Mouse (Mus musculus) v-Abl transformed pro-B cells (cell line): ENCODE measurements around the gene Exoc2.

Source experiments
- in situ Hi-C, 2 experiments: fragments of 400-800 bp; cut with MboI; formaldehyde crosslinking; loops; one replicate each; pipeline ENCODE4 v1.15.1; 2025; ENCODE audit not compliant: unreplicated experiment in 2 of 2

Exoc2 gene

DNA sequence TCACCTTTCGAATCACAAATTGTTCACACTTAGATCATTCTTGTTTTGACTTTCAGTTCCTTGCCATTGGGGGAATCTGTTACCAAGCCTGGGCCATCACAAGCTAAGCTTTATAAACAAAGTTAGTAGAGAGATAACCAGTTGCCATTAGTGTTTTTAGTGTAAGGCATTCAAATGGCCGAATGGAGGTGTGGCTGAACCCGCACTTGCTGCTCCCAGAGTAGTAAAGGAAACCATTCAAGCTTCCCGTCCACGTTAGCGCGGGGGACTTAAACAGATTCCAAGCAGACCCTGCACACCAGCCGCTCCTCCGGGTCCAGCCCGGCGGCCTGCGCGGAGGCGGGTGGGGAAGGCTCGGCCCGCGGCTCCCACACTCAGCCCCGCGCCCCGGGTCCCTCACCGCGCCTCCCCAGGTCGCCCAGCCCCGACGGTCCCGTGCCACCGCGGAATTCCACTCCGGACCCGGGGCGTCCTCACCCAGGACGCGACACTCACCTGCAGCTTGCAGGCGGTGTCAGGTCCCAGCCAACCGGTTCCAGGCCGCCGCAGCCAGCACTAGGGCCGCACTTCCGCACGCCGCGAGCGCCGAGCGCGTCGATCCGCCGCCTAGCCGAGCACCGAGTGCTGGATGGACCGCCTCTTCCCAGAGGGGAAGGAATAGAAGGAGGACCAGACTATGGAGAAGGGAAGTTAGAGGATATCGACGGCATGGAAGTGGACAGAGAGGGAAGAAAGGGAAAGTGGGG lies at the start of gene Exoc2, which contains the start of gene Gm5447:
TSS of gene Exoc2 (minus strand) at position 593 of the 746 bp plus-strand sequence.
TSS of gene Gm5447 (plus strand) at position 704 of the 746 bp plus-strand sequence.
- in situ Hi-C loops: loop anchor here in 1 of 2 experiments (10.0 kb wide), 1 partner anchor 651 kb away; the partner anchor contains the start of gene Foxf2

DNA sequence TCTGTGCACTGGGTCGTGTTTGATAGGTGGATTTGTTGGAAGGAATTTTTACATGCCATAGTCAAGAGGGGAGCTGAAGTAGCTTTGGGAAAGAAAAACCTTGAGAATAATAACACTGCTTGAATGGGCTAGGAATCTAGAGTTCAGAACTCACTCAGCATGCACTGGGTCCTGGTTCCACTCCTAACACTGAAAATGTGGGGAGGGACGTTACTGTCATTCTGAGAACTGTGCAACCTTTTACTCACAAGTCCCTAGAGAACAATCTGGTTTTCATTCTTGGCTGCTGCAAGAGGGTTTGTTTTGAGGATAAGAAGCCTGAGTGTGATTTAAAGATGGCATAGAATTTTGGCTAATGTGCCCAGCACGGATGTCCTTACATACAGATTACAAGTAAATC lies 49.8 kb upstream of the Exoc2 start:
- in situ Hi-C loops: no loop called here

DNA sequence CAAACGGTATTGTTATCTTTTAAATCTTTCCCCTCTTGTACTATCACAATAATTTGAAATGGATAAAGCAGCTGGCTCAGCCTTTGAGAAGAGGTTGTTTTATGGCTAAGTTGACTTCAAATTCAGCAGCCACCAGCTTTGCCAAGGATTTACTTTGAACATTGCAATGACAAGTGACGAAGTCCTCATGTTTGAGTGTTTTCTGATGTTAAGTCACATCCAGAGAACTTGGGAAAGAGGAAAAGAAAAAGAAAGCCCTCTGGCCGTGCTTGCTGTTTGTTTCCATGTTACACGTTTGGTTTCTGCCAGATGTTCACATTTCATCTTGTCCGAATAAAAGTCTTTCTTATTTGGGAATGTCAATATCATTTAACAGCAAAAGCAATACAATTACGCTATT lies 48.0 kb upstream of the Exoc2 start:
- in situ Hi-C loops: no loop called here

DNA sequence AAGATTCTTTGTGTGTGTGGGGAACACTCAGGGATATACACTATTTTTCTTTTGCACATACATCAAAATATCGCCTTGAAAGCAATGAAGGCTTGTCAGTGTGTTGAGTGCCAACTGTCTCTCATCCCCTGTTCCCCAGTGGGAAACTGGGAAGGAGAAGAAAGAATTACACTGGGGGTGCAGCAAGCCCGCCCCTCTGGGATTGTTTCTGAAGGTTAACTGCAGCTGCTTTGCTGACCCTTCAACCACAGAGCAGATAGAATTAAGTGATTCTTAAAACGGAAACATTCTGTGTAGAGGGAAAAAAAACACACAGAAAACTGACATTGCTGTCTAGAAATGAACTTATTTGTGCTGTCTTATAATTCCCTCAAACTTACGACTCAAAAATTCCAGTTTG lies 47.6 kb upstream of the Exoc2 start:
- in situ Hi-C loops: no loop called here

DNA sequence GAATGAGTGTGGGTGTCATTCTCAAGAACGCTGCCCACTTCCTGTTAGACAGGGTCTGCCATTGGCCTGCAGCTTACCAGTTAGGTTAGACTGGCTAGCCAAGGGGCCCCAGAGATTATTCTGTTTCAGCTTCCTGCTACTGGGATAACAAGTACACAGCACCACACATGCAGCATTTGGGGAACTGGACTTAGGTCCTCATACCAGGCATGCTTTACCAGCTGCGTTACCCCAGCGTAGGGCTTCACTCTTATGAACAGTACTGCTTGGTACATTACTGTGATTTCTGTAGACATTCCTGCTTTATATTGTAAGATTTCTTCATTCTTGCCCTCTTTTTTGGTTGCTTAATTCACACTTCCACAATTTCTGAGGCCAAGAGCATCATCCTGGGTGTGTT lies 43.7 kb upstream of the Exoc2 start:
- in situ Hi-C loops: no loop called here

DNA sequence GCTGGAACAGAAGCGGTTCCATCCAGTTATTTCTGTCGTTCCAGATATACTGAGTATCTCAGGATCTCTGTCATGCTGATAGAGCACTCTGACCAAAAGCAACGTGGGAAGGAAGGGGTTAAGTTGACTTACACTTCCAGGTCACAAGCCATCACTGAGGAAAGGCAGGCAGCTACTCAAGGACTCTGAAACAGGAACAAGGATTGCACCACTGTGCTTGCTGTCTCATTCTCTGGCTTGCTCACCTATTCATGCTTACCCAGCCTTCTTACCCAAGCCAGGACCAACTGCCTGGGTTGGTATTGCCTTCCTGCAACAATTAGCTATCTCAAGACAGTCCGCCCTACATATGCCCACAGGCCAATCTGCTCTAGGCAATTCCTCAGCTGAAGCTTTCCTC lies 31.1 kb upstream of the Exoc2 start:
- in situ Hi-C loops: no loop called here

DNA sequence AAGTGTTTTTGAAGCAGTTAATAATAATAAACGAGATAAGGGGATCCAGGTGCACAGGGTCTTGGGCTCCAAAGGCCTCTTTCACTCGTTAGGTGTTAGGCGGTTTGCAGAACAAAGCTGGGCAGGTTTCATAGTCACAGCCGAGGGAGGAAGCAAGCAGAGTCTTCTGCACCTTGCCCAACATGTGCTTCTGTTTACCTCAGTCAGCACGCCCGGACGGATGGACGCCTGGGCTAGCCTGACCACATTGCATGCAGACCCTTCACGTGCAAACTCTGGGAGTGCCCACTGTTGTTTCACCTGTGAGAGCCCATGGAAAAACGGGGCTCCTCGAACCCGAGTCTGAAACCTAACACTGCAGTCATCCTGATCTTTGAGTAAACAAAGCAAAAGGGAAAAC lies 30.6 kb upstream of the Exoc2 start:
- in situ Hi-C loops: no loop called here

DNA sequence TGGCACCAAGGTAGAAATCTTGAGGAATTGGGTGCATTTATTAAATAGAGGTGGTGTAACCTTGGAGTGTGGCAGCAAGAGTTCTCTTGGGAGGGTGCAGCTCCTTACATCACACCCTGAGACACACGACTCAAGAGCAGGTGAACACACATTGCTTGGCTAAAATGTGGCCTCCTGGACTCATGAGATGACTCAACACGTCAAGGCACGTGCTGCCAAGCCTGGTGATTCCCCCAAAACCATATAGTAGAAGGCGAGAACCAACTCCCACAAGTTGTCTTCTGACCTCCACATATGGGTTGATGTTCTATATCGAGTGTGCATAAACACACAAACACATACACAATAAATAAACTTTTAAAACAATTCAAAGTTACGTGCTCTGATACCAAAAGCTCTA lies 25.9 kb upstream of the Exoc2 start:
- in situ Hi-C loops: loop anchor here in 1 of 2 experiments (10.0 kb wide), 1 partner anchor 75 kb away; no protein-coding TSS in a partner anchor

DNA sequence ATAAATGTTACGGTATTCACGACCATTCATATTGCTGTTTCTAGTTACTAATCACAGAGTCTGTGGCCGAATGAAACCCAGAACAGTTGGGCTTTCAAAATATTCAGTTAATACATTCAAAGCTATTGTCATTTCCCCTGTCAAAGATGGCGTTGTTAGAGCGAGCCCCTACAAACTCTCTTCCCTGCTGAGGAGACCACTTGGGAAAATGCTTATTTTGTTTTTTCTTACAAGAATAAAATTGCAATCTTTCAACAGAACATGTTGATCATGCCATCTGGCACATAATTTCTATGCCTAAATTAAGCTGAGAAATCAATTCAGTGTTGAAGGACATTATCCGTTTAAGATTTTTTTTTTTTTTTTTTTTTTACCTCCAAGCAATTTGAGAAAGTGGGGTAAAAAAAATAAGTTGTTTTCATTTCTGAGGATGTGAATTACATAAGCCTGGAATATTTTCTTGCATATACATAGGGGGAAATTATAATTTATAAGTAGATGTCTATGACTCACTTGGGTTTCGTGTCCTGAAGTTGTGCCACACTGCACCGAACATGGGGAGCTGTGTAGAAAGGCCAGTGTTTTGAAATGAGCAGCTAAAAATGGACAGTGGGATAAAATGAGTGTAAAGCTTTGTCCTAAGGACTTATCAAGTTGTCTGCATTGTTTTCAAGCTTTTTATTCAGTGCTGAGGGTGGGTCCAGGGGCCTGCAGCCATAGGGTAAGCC lies 23.8 kb upstream of the Exoc2 start:
- in situ Hi-C loops: loop anchor here in 1 of 2 experiments (10.0 kb wide), 1 partner anchor 77 kb away; no protein-coding TSS in a partner anchor

DNA sequence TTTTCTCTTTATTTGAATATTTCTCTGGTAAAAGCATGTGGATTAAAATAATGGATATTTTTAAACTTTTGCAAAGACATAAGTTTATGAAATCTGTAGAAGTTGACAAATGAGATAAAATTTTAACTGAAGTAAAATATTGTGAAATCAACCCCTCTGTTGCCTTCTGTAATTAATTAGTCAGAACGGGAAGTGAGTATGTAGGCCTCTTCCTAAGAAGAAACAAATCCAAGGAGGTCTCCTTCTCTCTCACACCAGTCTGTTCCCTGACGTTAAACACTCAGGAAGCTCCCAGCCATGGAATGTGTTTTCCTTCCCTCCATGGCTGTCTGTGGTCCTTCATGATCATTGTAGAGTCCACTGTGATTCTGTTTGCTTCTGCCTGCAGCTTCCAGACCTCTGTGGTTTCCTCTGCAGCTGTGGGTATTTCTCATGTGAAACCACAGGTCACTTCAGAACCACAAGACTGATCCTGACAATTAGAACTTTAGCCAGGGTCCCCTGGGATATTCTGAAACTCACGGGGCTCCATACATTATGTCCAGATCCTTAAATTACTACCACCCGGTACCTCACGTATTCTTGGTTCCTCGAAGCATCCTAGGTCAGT lies 20.5 kb upstream of the Exoc2 start:
- in situ Hi-C loops: loop anchor here in 1 of 2 experiments (10.0 kb wide), 1 partner anchor 80 kb away; no protein-coding TSS in a partner anchor

DNA sequence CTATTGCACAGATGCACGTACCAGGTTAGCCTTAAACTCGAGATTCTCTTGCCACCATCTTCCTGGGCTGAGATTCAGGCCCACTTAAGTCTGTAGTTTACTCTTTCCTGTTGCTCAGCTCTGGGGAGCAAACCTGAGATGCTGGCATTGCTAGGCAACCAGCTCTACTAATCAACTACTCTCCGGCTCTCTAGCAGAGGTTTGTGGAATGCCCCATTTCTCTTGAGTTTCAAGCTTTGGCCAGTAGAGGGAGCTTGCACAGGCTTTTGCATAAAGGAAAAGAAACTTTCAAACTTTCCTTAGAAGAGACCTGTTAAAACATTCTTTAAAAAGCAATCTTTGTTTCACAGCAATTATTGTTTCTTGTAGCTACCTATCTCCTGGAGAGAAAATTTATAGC lies 19.9 kb upstream of the Exoc2 start:
- in situ Hi-C loops: loop anchor here in 1 of 2 experiments (10.0 kb wide), 1 partner anchor 81 kb away; no protein-coding TSS in a partner anchor

DNA sequence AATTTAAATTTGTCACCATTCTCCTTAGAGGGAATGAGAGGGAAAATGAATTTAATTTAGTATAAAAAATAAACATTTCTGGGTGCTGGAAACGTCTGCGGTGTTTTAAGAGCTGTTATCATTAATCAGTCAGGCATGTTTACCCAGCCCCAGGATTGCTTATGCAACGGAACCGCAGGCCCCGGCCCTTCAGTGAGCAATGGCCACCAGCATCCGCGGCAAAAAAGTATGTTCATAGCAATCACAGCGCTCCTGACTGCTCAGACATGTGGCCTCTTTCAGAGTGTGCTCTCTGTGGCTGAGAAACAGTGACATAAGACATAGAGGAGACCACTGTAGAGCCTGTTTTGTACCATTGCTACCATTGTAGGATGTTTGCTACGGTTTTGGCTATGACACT lies 16.3 kb upstream of the Exoc2 start:
- in situ Hi-C loops: loop anchor here in 1 of 2 experiments (10.0 kb wide), 1 partner anchor 85 kb away; no protein-coding TSS in a partner anchor

DNA sequence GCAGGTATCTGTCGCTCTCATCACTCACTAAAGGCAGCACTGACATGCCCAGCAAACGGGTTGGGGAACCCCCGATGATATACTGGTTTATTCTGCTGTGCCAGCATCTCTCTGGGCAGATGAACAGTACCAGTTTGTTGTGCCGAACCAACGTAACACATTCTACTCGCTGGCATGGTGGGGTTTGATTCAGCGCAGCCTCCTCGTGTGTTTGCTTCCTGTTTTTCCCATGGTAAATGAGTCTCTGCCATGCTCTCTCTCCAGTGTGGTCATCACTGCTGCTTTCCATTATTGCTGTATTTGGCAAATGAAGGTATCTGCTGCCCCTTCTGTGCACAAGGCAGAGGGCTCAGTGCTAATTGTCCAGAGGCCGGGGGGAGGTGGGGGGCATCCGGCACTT lies 15.8 kb upstream of the Exoc2 start:
- in situ Hi-C loops: loop anchor here (10.0 kb wide), 3 partner anchors 85 to 235 kb away; no protein-coding TSS in a partner anchor

DNA sequence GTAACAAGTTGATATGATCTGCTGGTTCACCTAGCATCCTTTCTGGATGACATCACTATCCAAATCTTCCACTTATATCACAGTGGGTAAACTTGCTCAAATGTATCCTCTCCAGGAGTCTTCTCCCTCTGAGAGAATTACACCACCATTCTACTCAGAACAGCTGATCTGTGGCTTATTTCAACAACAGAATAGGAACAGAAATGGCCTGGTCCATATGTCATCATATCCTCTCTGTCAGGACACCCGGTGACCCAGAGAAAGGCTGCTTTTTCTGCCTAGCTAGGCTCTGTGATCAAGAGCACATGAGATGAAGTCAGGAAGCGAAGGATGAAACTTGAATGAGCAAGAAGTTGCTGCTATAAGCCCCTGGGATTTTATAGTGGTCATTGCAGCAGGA lies 13.8 kb upstream of the Exoc2 start:
- in situ Hi-C loops: loop anchor here (10.0 kb wide), 2 partner anchors 93 to 233 kb away; no protein-coding TSS in a partner anchor

DNA sequence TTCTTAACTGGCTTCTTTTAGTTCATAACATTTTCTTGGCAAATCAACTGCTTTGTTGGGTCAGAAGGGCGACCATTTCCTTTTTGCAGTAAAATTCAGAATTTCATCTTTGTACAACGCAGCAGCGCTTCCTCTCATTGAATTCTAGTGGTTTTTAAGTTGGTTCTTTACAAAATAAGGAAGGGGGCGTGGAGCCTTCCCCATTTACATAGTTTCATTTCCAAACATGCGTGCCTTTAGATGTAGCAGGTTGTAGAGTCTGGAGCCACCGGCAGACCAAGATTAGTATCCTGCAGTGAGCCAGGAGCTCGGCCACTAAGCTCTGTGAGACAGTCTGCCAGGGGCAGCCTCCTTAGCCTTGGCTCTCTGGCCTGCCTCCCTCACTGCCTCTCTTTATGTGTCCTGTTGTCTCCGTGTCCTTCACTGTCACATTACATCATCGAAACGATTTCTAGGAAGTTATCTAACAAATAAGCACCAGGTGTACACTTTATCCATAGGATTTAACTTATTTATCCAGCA lies 13.1 kb upstream of the Exoc2 start:
- in situ Hi-C loops: loop anchor here (10.0 kb wide), 2 partner anchors 92 to 232 kb away; no protein-coding TSS in a partner anchor

DNA sequence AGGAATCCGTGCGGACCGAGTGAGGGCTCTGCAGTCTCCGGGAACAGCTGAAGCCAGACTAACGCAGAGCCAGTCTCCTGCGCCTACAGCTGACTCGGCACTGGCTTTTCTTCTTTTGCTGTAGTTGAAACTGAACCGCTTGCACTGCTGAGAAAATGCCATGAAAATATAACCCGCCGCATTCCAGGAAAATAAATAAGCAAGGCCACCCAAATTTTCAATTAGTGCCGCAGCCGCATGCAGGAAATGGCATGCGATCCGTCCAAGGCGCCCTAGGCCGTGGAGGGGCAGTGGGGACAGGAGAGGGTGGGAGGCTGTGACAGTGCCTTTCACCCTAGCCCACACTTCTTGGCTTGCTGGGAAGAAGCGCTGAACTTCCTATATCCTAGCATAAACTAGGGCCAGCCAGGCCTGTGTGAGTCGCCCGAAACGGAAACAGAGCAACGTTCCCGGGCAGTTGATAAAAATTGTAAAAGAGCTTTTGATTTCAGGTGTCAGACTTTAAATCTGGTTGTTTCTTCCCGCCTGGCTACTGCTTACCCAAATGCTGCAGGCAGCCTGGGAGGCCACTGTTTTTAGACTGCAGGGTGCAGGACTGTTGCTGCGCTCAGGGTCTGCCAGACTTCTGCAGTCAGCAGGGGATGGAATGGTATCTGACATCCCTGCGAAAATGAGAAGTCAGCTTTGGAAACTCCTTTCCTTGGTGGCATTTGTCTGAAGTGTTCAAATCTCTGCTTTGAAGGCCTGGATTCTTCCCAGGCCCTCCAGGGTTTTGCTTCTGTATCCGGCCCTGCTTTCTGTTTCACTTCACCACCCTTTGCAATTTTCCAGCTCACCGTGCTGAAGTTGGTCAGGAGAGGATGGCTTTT lies 11.9 kb upstream of the Exoc2 start:
- in situ Hi-C loops: loop anchor here (10.0 kb wide), 2 partner anchors 91 to 231 kb away; no protein-coding TSS in a partner anchor

DNA sequence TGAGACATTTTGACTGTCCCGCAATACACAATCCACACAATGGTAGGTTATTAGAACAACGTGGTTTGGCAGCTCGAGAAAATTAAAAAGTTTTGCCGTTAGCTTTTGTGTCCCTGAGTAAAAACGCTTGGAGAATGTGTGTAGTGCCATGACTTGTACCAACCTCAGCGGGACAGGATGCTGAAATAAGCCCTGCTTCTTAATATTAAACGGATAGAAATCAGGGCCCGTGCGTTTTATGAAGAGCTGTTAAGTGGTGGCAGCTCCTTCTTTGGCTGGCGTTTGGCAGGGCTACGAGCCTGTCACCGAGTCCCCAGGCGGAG lies 11.3 kb upstream of the Exoc2 start:
- in situ Hi-C loops: loop anchor here (10.0 kb wide), 2 partner anchors 90 to 230 kb away; no protein-coding TSS in a partner anchor

DNA sequence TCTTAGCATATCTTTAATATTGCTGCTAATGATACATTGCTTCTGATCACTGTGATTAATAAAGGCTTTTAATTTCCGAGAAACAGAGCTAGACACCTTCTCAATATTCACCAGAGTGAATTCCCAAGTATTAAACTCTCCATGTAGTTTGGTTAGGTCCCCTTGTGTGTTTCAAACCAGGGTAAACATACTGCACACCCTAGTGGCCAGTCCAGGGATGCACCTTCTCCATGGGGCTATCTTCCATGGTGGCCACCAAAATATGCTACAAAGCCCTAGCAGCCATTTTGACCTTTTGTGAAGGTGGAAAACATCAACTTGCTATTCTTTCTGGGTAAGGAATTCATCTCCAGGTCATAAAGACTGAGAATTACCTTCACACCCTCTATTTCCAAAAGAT lies 7.8 kb upstream of the Exoc2 start:
- in situ Hi-C loops: loop anchor here (5.0 to 10.0 kb wide), 4 partner anchors 84 to 429 kb away; no protein-coding TSS in a partner anchor

DNA sequence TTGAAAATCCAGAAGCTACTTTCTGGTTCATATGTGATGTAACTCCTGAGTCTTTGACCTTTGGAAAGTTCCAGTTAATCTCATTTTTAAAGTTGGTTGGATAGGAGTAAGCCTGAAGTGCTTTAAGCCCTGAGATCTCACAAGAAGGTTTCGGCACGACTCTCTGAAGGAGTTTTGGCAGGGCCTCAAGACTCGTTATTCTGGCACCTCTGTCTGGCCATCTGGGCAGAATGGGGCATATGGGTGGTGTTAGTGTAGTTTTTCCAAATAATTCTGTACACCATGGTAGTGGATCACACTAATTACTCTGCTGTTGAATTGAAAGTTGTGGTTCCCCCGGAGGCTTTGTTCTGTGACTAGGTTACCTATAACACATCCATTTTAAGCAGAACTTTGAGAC lies 4.3 kb upstream of the Exoc2 start:
- in situ Hi-C loops: loop anchor here (5.0 to 10.0 kb wide), 2 partner anchors 411 to 647 kb away; partner anchors contain the start of gene Foxf2 (in 1 of the 2)
